Mouse (Mus musculus) c-Kit-positive CD71-negative TER-119-negative erythroid progenitor cells, embryonic 14.5 days (primary cell): Measurements from ENCODE around the gene Atp6v1e1.
"Not testable (repeated sequence)": the region's sequence is repeated elsewhere in the genome, so short reads cannot be mapped to it uniquely, and the experiment has no call there.

Experiments
- DNase-seq: peaks from one replicate; pipeline ENCODE4 v3.0.0-alpha.2; 2013; ENCODE audit warnings: low read depth

The Atp6v1e1 gene

DNA sequence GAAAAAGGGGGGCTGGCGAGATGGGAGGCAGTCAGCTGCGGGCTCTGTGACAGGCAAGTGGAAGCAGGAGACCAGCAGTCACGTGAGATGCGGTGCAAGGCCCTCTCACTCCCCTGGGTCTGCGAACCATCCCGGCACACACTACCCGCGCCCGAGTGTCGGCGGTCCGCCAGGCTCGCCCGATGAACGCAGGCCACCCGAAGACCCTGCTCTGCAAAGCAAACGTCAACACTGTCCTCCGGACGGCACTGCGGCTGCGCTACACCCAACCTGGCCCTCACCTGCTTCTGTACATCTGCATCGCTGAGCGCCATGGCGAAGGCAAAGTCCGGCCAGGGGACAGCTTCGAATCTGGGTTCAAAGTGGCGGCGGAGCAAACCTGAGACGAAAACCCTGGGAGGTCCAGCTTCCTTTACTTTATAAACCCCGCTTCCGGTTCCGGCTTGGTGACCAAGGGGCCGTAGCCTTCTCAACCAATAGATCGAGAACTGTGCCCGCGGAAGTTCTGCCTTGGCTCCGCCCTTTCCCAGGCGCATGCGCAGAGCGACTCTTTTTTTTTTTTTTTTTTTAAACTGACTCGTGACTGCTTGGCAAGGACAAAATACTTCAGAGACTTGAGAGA, at the start of gene Atp6v1e1:
Gene Atp6v1e1, minus strand, starts transcription at position 487 of the 622 bp plus-strand sequence.
- DNase-seq = peak; percentile 94

- DNase-seq = no peak
Observed at GRCm38 (mm10) chr6:120871286-120871685, 48.7 kb upstream of the Atp6v1e1 start.

DNA sequence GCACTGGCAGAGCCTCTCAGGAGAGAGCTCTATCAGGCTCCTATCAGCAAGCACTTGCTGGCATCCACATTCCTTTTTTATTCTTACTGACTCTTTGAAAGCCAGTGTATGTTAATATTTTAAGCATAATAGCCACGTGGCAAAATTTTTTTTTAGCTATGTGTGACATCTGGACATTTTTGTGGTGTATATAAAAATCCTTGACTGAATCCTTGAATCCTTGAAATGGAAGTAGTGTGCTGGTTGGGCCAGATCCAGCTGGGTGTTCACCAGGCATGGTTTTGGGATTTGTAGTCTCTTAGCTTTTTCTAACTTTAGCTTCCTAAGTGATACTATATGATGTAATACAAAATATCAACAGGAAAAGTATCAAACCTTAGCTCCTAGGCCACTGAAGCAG, 46.2 kb upstream of the Atp6v1e1 start:
- DNase-seq = no peak

- no peak for DNase-seq
Observed at GRCm38 (mm10) chr6:120866051-120866814, 43.6 kb upstream of the Atp6v1e1 start.

- DNase-seq = no peak
Observed at GRCm38 (mm10) chr6:120860079-120860478, 37.5 kb upstream of the Atp6v1e1 start.

DNA sequence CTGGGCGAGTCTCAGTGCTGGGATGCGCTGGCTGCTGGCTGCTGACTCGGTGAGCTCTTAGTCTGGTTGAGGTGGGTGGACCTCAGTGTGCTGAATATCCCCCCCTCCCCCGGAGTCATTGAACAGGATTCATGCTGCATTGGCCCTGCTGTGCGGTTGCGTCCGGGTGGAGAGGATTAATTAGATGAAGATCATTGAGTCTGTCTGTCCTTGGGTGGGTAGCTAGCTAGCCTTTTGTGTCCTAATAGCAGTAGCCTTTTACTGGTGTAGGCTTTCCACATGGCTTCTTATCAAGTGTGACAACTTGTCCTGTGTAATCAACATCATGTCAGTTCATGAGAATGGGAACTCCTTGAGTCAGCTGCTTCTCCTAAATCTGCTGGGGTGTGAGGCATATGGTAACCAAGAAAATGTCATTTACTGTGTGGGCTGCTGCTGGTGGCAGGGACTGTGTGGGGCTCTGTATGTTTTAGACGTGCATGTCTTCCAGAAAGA, 35.7 kb upstream of the Atp6v1e1 start:
- no peak for DNase-seq

- DNase-seq = no peak
Observed at GRCm38 (mm10) chr6:120854413-120854812, 31.8 kb upstream of the Atp6v1e1 start.

- not testable (repeated sequence) for DNase-seq
Observed at GRCm38 (mm10) chr6:120850720-120851119, 28.1 kb upstream of the Atp6v1e1 start.

DNA sequence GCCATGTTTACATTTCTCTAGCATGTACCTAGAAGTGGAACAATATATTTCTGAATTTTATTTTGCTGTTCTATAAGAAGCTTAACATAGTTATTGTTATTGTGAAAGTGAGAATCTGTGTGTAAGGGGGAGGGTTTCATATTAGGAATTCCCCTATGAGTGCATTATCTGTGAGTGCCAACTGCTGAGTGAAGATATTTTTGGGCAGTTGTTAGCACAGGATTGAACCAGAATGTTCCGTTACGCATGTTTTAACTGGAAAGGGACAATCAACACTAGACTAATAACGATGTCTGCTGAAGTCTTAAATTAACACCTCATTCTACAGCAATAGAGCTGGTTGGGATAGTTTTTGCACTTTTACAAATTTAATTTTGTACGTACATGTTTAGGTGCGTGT, 19.2 kb upstream of the Atp6v1e1 start:
- no peak for DNase-seq

- DNase-seq = no peak
Observed at GRCm38 (mm10) chr6:120840258-120840657, 17.7 kb upstream of the Atp6v1e1 start.

GRCm38 (mm10) chr6:120837152-120837530, 14.5 kb upstream of the Atp6v1e1 start:
- no peak for DNase-seq

DNA sequence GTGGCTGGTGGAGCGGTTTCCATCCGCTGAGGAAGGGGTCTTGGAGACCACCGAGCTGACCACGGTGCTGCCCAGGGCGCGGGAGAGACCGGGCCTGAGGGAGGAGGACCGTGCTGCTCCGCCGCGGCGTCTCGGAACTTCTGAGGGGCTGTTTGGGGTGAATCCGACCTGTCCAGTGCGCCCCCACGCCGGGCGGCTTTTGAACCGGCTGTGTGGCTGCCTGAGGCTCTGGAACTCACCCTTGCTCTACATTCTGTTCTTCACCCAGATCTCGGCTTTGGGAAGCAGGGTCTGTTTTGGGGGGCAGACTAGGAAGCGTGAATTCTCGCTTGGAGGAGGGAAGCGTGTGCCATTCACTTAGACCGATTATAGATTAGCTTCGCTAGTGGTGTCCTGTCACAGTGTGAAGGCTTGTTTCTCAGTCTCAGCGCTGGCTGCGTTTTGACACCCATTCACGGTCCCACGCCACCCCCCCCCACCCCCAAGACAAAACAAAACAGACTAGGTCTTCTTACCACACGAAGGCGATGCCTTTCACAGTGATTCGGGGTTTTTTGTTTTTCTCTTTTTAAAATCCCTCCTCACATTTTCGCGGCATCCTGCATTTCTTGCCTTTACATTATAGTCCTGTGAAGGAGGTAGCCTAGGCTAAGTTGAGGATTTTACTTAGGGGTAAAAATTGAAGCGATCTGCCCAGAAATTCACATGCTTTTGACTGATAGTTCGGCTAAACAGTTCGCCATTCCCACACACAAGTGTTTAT, 14.0 kb upstream of the Atp6v1e1 start:
- DNase-seq = no peak

DNA sequence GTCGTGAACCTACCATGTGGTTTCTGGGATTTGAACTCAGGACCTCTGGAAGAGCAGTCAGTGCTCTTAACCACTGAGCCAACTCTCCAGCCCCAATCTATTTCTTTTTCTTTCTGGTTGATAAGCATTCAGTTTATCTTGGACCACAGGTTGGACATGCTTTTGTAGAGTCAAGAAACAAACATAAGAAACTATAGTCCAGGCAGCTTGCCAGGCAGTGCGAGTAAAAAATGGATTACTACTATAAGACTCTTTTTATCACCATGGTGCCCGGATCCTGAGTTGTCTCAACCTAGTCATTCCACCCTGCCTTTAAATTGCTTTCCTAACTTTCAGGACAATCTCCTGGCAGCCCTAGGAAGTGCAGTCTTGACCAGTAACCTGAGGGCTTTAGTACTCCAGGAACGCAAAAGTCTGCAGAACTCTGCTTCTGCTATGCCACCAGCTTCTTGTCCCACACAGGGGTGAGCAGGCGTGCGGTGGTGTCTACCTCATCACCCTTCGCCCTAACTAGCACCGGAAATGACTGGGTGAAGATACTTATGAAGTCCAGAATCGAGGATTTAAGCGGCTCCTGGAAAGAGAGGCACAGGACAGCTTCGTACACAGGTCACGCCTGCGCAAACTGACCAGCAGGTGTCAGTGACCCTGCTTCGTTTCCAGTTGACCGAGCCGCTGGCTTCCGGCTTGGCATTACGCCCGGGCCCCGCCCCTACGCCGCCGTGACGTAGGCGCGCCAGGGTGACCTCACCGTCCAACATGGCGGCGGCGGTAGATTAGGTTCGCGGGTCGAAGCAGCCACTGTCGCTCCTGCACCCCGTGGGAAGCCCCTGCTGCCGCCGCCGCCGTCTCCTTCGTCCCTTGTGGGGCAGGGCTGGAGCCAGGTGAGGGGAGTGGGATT, 13.1 kb upstream of the Atp6v1e1 start, which contains the start of gene Bcl2l13:
Gene Bcl2l13, plus strand, starts transcription at position 739 of the 901 bp plus-strand sequence.
- DNase-seq = peak; percentile 76

- no peak for DNase-seq
Observed at GRCm38 (mm10) chr6:120834766-120835321, 12.3 kb upstream of the Atp6v1e1 start.

- no peak for DNase-seq
Observed at GRCm38 (mm10) chr6:120832097-120832496, 9.5 kb upstream of the Atp6v1e1 start.

GRCm38 (mm10) chr6:120830866-120831608, 8.4 kb upstream of the Atp6v1e1 start:
- no peak for DNase-seq

- no peak for DNase-seq
Observed at GRCm38 (mm10) chr6:120830056-120830455, 7.5 kb upstream of the Atp6v1e1 start.

- DNase-seq = no peak
Observed at GRCm38 (mm10) chr6:120822937-120823614, 483 bp upstream of the Atp6v1e1 start.

- no peak for DNase-seq
Observed at GRCm38 (mm10) chr6:120821715-120822114, 878 bp downstream of the Atp6v1e1 start.

GRCm38 (mm10) chr6:120820941-120821340, 1.7 kb downstream of the Atp6v1e1 start:
- no peak for DNase-seq
